Mouse (Mus musculus) forebrain, postnatal 0 days (tissue): ENCODE measurements at regions not wholly inside any gene's neighbourhood (a gene's known extent, or its start where the extent isn't known, plus 50 kb on each side); places are given as distances from the start of the nearest gene placed in this dataset.

Source experiments
- ATAC-seq: fragments of 200-750 bp; cut with Nextera tagmentation; 2 replicates; pipeline ENCODE4 v1.8.0; 2017; ENCODE audit warnings: mild to moderate bottlenecking, moderate library complexity
- DNase-seq: peaks from one replicate; pipeline ENCODE4 v3.0.0-alpha.2; 2015
- H3K27ac ChIP-seq: fragments of 300-500 bp; sonication (generic); 2 replicates; pipeline ENCODE4 v1.5.1; 2014; ENCODE audit warnings: low read depth, mild to moderate bottlenecking, antibody characterized with exemption, low read length, moderate library complexity, mixed read lengths
- H3K27me3 ChIP-seq: fragments of 300-500 bp; sonication (generic); 2 replicates; pipeline ENCODE4 v1.6.1; 2014; ENCODE audit warnings: mild to moderate bottlenecking, low read length, mixed read lengths; ENCODE audit not compliant: insufficient read depth
- H3K36me3 ChIP-seq: fragments of 300-500 bp; sonication (generic); 2 replicates; pipeline ENCODE4 v1.6.1; 2014; ENCODE audit warnings: mild to moderate bottlenecking, moderate library complexity; ENCODE audit not compliant: insufficient read depth
- H3K4me1 ChIP-seq: fragments of 300-500 bp; sonication (generic); 2 replicates; pipeline ENCODE4 v1.6.1; 2014; ENCODE audit warnings: antibody characterized with exemption; ENCODE audit not compliant: insufficient read depth
- H3K4me2 ChIP-seq: fragments of 300-500 bp; sonication (generic); 2 replicates; pipeline ENCODE4 v1.6.1; 2014; ENCODE audit warnings: low read depth, mild to moderate bottlenecking, moderate library complexity
- H3K4me3 ChIP-seq: fragments of 300-500 bp; sonication (generic); 2 replicates; pipeline ENCODE4 v1.5.1; 2014; ENCODE audit warnings: low read depth, low read length, mixed read lengths
- H3K9ac ChIP-seq: fragments of 300-500 bp; sonication (generic); 2 replicates; pipeline ENCODE4 v1.6.1; 2014; ENCODE audit warnings: mild to moderate bottlenecking
- H3K9me3 ChIP-seq: fragments of 300-500 bp; sonication (generic); 2 replicates; pipeline ENCODE4 v1.6.1; 2016; ENCODE audit warnings: low read length
- CTCF ChIP-seq: sonication (generic); IDR thresholded peaks from 2 replicates; pipeline ENCODE4 v1.5.1; 2016; ENCODE audit warnings: antibody characterized with exemption, control low read depth, low read depth
- WGBS: fragments of 180-500 bp; shearing (Covaris S2); extraction: QIAGEN DNeasy Blood & Tissue Kit; methylation state at CpG from one replicate; pipeline ENCODE4 v1.1.7; 2014; 5-methylcytosine and 5-hydroxymethylcytosine counted together

GRCm38 (mm10) chr15:69389575-69389974 is 2888.9 kb upstream of the Lrrc6 start:
- Histone ChIP-seq H3K9me3 (no peaks in the 10 kb centered on the region), H3K4me2 (no peak overlapping the region), H3K27ac (no peak overlapping the region), H3K4me3 (no peak overlapping the region), H3K9ac (no peak overlapping the region), H3K36me3 (no peaks in the 10 kb centered on the region), H3K4me1 (0 out of 2 replicates have a peak, but pooled peaks cover 4% of the 10 kb centered on the region), H3K27me3 (no peaks in the 10 kb centered on the region)
- DNase-seq (peak; percentile 57), ATAC-seq (peak; percentile 92)
- no peak for TF ChIP-seq CTCF
- WGBS: 48% methylated on average over 4 of the region's 4 CpGs

- no peak for ATAC-seq
- peak; percentile 24 for DNase-seq
- no peak overlapping the region for H3K4me3 ChIP-seq
- 0 out of 2 replicates have a peak, but pooled peaks cover 4% of the 10 kb centered on the region for H3K4me1 ChIP-seq
- no peak overlapping the region for H3K4me2 ChIP-seq
- H3K27me3 ChIP-seq: no peaks in the 10 kb centered on the region
- H3K9me3 ChIP-seq: no peaks in the 10 kb centered on the region
- TF ChIP-seq CTCF: no peak
- no peak overlapping the region for H3K9ac ChIP-seq
- H3K36me3 ChIP-seq: no peaks in the 10 kb centered on the region
- no peak overlapping the region for H3K27ac ChIP-seq
Measured at GRCm38 (mm10) chr15:69387466-69387865, 2886.8 kb upstream of the Lrrc6 start.

GRCm38 (mm10) chr15:69365440-69365839 is 2864.7 kb upstream of the Lrrc6 start:
- Histone ChIP-seq H3K4me3 (no peak overlapping the region), H3K4me2 (no peak overlapping the region), H3K27me3 (no peaks in the 10 kb centered on the region), H3K9me3 (no peaks in the 10 kb centered on the region), H3K36me3 (no peaks in the 10 kb centered on the region), H3K27ac (no peak overlapping the region), H3K4me1 (no peaks in the 10 kb centered on the region), H3K9ac (no peak overlapping the region)
- DNase-seq: no peak
- ATAC-seq: no peak
- no peak for TF ChIP-seq CTCF

DNA sequence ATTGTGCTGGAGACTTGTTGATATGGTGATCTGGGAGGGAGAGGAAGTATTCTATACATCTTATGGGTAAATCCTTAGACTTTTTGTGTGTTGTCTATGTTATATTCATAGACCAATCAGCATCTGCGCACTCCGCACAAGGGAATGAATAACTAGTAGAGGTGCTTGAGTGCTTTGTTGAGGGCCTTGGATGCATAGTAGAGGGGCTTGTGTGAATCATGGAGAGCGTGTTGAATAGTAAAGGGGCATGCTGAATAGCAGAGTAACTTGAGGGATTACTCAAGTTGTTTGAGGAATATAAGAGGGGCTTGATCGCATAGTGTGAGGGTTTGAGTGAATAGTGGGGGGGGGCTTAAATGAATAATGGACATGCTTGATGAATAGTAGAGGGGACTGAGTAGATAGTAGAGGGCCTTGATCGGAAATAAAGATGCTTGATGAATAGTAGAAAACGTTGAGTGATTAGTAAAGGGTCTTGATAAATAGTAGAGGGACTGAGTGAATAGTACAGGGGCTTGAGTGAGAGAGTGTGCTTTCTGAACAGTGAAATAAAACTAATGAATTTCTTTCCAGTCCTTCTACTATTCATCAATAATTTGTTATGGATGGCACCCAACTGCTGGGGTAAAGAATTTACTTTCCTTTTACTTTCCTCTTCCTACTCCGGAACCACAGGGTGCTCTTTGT is 2849.5 kb upstream of the Lrrc6 start:
- Histone ChIP-seq H3K9me3 (no peaks in the 10 kb centered on the region), H3K27me3 (no peaks in the 10 kb centered on the region), H3K4me2 (no peak overlapping the region), H3K27ac (no peak overlapping the region), H3K4me3 (no peak overlapping the region), H3K4me1 (no peaks in the 10 kb centered on the region), H3K9ac (no peak overlapping the region), H3K36me3 (no peaks in the 10 kb centered on the region)
- DNase-seq: no peak
- ATAC-seq: no peak
- no peak for TF ChIP-seq CTCF
- 45% methylated on average over 7 of the region's 7 CpGs for WGBS

- no peak overlapping the region for H3K4me2 ChIP-seq
- H3K36me3 ChIP-seq: no peaks in the 10 kb centered on the region
- H3K27ac ChIP-seq: no peak overlapping the region
- H3K4me1 ChIP-seq: no peaks in the 10 kb centered on the region
- H3K4me3 ChIP-seq: no peak overlapping the region
- no peak for TF ChIP-seq CTCF
- ATAC-seq (no peak), DNase-seq (no peak)
- H3K9ac ChIP-seq: no peak overlapping the region
- no peaks in the 10 kb centered on the region for H3K27me3 ChIP-seq
- 67% methylated on average over 1 of the region's 1 CpGs for WGBS
- H3K9me3 ChIP-seq: no peaks in the 10 kb centered on the region
Measured at GRCm38 (mm10) chr15:69346065-69346464, 2845.4 kb upstream of the Lrrc6 start.

- H3K4me2 ChIP-seq: no peak overlapping the region
- H3K36me3 ChIP-seq: no peaks in the 10 kb centered on the region
- TF ChIP-seq CTCF: no peak
- no peaks in the 10 kb centered on the region for H3K4me1 ChIP-seq
- ATAC-seq (no peak), DNase-seq (no peak)
- no peaks in the 10 kb centered on the region for H3K27me3 ChIP-seq
- 32% methylated on average over 2 of the region's 2 CpGs for WGBS
- no peak overlapping the region for H3K27ac ChIP-seq
- no peaks in the 10 kb centered on the region for H3K9me3 ChIP-seq
- no peak overlapping the region for H3K9ac ChIP-seq
- no peak overlapping the region for H3K4me3 ChIP-seq
Measured at GRCm38 (mm10) chr15:69342759-69343158, 2842.0 kb upstream of the Lrrc6 start.

- Histone ChIP-seq H3K4me3 (no peak overlapping the region), H3K9me3 (no peaks in the 10 kb centered on the region), H3K4me1 (no peaks in the 10 kb centered on the region), H3K9ac (no peak overlapping the region), H3K4me2 (no peak overlapping the region), H3K27me3 (no peaks in the 10 kb centered on the region), H3K27ac (no peak overlapping the region), H3K36me3 (no peaks in the 10 kb centered on the region)
- no peak for DNase-seq
- no peak for TF ChIP-seq CTCF
- 70% methylated on average over 2 of the region's 2 CpGs for WGBS
- no peak for ATAC-seq
Measured at GRCm38 (mm10) chr15:69336491-69336890, 2835.8 kb upstream of the Lrrc6 start.

DNA sequence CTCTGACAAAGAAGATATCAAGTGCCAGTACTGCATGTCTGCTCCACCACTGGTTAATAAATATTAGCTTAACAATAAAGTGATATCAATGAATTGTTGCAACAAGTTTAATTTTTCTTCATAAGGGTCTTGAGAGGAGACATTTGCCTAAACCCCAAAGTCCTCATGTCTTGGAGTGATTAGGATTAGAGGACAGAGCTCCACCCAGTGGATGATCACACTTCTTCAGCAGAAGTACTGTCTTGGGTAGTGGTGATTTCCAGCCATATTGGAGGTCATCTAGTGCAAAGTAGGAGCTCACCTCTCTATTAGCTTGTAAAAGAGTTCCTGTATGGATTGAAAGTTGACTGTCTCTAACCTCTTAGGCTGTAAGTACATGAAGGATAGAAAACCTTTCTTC is 2825.8 kb upstream of the Lrrc6 start:
- Histone ChIP-seq H3K27ac (no peak overlapping the region), H3K9ac (no peak overlapping the region), H3K36me3 (no peaks in the 10 kb centered on the region), H3K4me3 (no peak overlapping the region), H3K4me1 (no peaks in the 10 kb centered on the region), H3K4me2 (no peak overlapping the region), H3K9me3 (no peaks in the 10 kb centered on the region), H3K27me3 (no peaks in the 10 kb centered on the region)
- no peak for TF ChIP-seq CTCF
- ATAC-seq: no peak
- DNase-seq: no peak
